Mouse (Mus musculus): ENCODE measurements around the gene Ulk3. TPM values are rescaled to one million over a fixed set of nuclear protein-coding genes. Genes with fewer than 3 reads are reported as not detected.

Ulk3 gene
- total and polyA plus RNA-seq, 3 experiments, result 2.6 to 11.4 (median 10.0) TPM

GRCm38 (mm10) chr9:57552139-57552887 is 36.9 kb upstream of the Ulk3 start, which contains the start of gene Mpi (continued):
- no peak for TF ChIP-seq ETS1 (conservative IDR thresholded peaks at IDR 0.05; ENCODE audit: low read depth, low read length)
- no peak for TF ChIP-seq CHD1 (IDR thresholded peaks at IDR 0.05; ENCODE audit: low read depth, low read length)
- peak; percentile 78 for TF ChIP-seq POLR2A (IDR thresholded peaks at IDR 0.05; ENCODE audit: low read depth, low read length)
- TF ChIP-seq BHLHE40 (IDR thresholded peaks at IDR 0.05; ENCODE audit: low read depth, low read length), result 0 out of 2 replicates have a peak, but pooled peaks have one; percentile 15
- TF ChIP-seq USF1 (IDR thresholded peaks at IDR 0.05; ENCODE audit: low read depth, low read length), result no peak
- TF ChIP-seq HCFC1 (IDR thresholded peaks at IDR 0.05; ENCODE audit: low read depth, low read length), result peak; percentile 98
- TF ChIP-seq CHD2 (IDR thresholded peaks at IDR 0.05; ENCODE audit: low read length), result peak; percentile 59; the same call in 1 of the 2 replicates
- peak; percentile 55; the same call in 1 of the 2 replicates for TF ChIP-seq GABPA (IDR thresholded peaks at IDR 0.05; ENCODE audit: insufficient replicate concordance, low read depth, low read length)
- no peak for TF ChIP-seq CTCF (conservative IDR thresholded peaks at IDR 0.05 in 1 of 2, IDR thresholded peaks at IDR 0.05 in 1 of 2; ENCODE audit: low read depth in 2 of 2, low read length in 2 of 2)
- 0 out of 2 replicates have a peak, but pooled peaks have one; percentile 18 for TF ChIP-seq EP300 (IDR thresholded peaks at IDR 0.05; ENCODE audit: low read length)
- no peak for TF ChIP-seq RCOR1 (conservative IDR thresholded peaks at IDR 0.05; ENCODE audit: low read depth, low read length)
- TF ChIP-seq PAX5 (IDR thresholded peaks at IDR 0.05; ENCODE audit: low read length), result no peak
- no peak for TF ChIP-seq ZC3H11A (IDR thresholded peaks at IDR 0.05; ENCODE audit: low read depth, low read length)
- TF ChIP-seq ZNF384 (IDR thresholded peaks at IDR 0.05; ENCODE audit: low read depth, low read length), result no peak
- no peak for TF ChIP-seq ZKSCAN1 (IDR thresholded peaks at IDR 0.05; ENCODE audit: borderline replicate concordance, low read depth, low read length)
- peak; percentile 76 for TF ChIP-seq ELF1 (IDR thresholded peaks at IDR 0.05; ENCODE audit: low read depth, low read length)
- TF ChIP-seq MAFK (IDR thresholded peaks at IDR 0.05; ENCODE audit: insufficient replicate concordance, low read length), result no peak
- TF ChIP-seq POLR2AphosphoS2 (IDR thresholded peaks at IDR 0.05; ENCODE audit: low read depth, low read length), result no peak
- TF ChIP-seq UBTF (IDR thresholded peaks at IDR 0.05; ENCODE audit: low read depth, low read length), result no peak
- 0 out of 2 replicates have a peak, but pooled peaks have one; percentile 37 for TF ChIP-seq NRF1 (IDR thresholded peaks at IDR 0.05; ENCODE audit: low read depth, low read length)
- TF ChIP-seq USF2 (conservative IDR thresholded peaks at IDR 0.05; ENCODE audit: low read depth, low read length), result no peak
- peak; percentile 65; the same call in 1 of the 2 replicates for TF ChIP-seq MYC (IDR thresholded peaks at IDR 0.05; ENCODE audit: low read depth, low read length)
- no peak for TF ChIP-seq SMC3 (IDR thresholded peaks at IDR 0.05; ENCODE audit: low read depth, low read length)

GRCm38 (mm10) chr9:57553119-57553518 is 36.1 kb upstream of the Ulk3 start:
- H3K4me2 ChIP-seq (ENCODE audit: insufficient read depth, low read depth, poor library complexity, severe bottlenecking), result peak overlapping the region; percentile 14; the same call in 1 of the 2 replicates
- H3K9me3 ChIP-seq (replicated peaks; ENCODE audit: low read length), result no peaks in the 10 kb centered on the region
- no peak for DNase-seq (ENCODE audit: extremely low read depth)
- no peaks in the 10 kb centered on the region for H3K27me3 ChIP-seq (replicated peaks)
- peaks cover 5 to 33% of the 10 kb centered on the region in 2 experiments for H3K4me1 ChIP-seq (ENCODE audit: control insufficient read depth in 1 of 2, insufficient read depth in 2 of 2)
- no peak overlapping the region for H3K27ac ChIP-seq (ENCODE audit: insufficient read depth, low read depth)
- peaks cover 18 to 28% of the 10 kb centered on the region in 2 experiments for H3K36me3 ChIP-seq (replicated peaks in 1 of 2; ENCODE audit: control insufficient read depth in 1 of 2, insufficient read depth in 1 of 2, low read length in 1 of 2)
- TF ChIP-seq IRF4 (IDR thresholded peaks at IDR 0.05; ENCODE audit: low read depth, low read length) (no peak), USF1 (IDR thresholded peaks at IDR 0.05; ENCODE audit: low read depth, low read length) (no peak), UBTF (IDR thresholded peaks at IDR 0.05; ENCODE audit: low read depth, low read length) (no peak), EP300 (IDR thresholded peaks at IDR 0.05; ENCODE audit: low read length) (no peak), TCF12 (IDR thresholded peaks at IDR 0.05; ENCODE audit: low read depth, low read length) (no peak), SIN3A (IDR thresholded peaks at IDR 0.05; ENCODE audit: low read length) (no peak), MAZ (IDR thresholded peaks at IDR 0.05; ENCODE audit: low read depth, low read length) (no peak), MEF2A (IDR thresholded peaks at IDR 0.05; ENCODE audit: borderline replicate concordance, low read depth, low read length) (no peak), HCFC1 (IDR thresholded peaks at IDR 0.05; ENCODE audit: low read depth, low read length) (no peak), JUN (IDR thresholded peaks at IDR 0.05; ENCODE audit: insufficient read depth, low read depth, low read length) (no peak), SMC3 (IDR thresholded peaks at IDR 0.05; ENCODE audit: low read depth, low read length) (no peak), PAX5 (IDR thresholded peaks at IDR 0.05; ENCODE audit: low read length) (no peak)
- H3K4me3 ChIP-seq (replicated peaks in 1 of 3; ENCODE audit: low read depth in 2 of 3, low read length in 2 of 3, poor library complexity in 1 of 3), result no peak overlapping the region
- 0 out of 2 replicates have a peak overlapping the region, but pooled peaks have one; percentile 66 for H3K9ac ChIP-seq (ENCODE audit: insufficient read depth, low read depth)
- dilution Hi-C loops (cut with MboI; ENCODE audit: extremely low pct_ligation_motif_present, extremely low pct_unique_long_range_greater_than_20kb, low sequenced_read_pairs), result no loop called here
- in situ Hi-C loops (cut with MboI; ENCODE audit: low pct_ligation_motif_present, low pct_unique_long_range_greater_than_20kb, low sequenced_read_pairs), result no loop called here
- no peaks in the 10 kb centered on the region for H3K79me2 ChIP-seq (replicated peaks; ENCODE audit: control insufficient read depth, extremely low read depth, insufficient read depth, poor library complexity, severe bottlenecking)

Measured in CH12.LX (cell line).